Mouse (Mus musculus): ENCODE results near the gene Wdtc1.

Gene Wdtc1

GRCm38 (mm10) chr4:133282656-133283055 is 70.6 kb downstream of the Wdtc1 start:
- no peak for DNase-seq (ENCODE audit: low spot score)

- no peak for DNase-seq (ENCODE audit: low spot score)
Observed at GRCm38 (mm10) chr4:133281951-133282481, 71.3 kb downstream of the Wdtc1 start.

DNA sequence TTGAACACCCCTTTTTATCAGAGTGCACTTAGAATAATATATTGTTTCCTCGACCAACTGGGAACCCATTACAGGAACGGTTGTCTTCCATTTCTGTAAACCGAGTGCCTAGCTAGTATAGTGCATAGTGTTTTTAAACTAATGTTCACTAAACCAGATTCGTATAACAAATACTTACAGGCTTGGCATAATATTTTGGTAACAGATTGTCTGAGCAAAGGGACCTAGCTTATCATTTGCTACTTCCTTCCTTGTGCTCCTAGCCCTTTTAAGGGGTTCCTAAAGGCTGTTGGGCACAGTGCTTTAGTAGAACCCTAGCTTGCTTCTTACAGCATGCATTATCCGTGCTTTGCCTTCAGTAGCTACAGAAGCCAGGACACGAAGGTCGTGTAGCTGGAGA is 71.8 kb downstream of the Wdtc1 start:
- no peak for DNase-seq (ENCODE audit: low spot score)

DNA sequence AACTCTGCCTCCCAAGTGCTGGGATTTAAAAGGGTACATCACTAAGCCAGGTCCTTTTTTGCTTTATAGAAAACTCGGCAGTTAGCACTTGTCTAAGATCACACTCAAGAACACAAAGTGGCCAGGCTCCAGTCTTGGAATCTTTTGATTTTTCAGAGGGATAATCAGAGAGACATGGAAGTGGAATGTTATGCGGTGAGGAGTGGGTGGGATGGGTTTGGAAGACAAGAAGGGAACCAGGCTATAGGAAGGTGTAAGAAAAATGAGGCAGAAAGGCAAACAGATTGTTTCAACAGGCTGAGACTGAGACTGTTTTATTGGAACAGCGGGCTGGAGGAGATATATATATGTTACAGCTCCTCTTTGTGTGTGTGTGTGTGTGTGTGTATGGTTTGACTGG is 74.8 kb downstream of the Wdtc1 start:
- no peak for DNase-seq (ENCODE audit: low spot score)

GRCm38 (mm10) chr4:133278067-133278466 is 75.2 kb downstream of the Wdtc1 start:
- DNase-seq (ENCODE audit: low spot score), result no peak

GRCm38 (mm10) chr4:133277104-133278026 is 75.9 kb downstream of the Wdtc1 start, which contains the start of gene Tmem222:
Gene Tmem222 (minus strand): TSS chr4:133277792.
- DNase-seq (ENCODE audit: low spot score), result peak; percentile 93

- DNase-seq (ENCODE audit: low spot score), result no peak
Observed at GRCm38 (mm10) chr4:133270929-133271328, 82.4 kb downstream of the Wdtc1 start.

DNA sequence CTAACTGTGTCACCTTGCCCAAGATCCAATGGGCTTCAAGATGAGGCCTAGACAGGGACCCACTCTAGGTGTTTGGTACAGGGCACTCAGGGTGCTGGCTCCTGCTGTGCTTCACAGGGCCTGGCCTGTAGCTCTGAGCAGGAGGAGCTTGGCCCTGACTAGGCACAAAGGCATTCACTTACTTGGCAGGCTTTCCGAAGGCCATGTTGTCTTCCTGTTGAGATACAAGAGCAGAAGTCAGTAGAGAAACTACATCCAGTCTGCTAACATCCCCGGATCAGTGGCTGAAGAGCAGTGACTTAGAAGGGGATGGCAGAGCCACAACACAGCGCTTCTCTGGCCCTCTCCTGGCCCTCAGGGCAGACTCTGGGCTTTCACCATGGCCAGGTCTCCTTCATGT is 83.7 kb downstream of the Wdtc1 start:
- DNase-seq (ENCODE audit: low spot score), result no peak

DNA sequence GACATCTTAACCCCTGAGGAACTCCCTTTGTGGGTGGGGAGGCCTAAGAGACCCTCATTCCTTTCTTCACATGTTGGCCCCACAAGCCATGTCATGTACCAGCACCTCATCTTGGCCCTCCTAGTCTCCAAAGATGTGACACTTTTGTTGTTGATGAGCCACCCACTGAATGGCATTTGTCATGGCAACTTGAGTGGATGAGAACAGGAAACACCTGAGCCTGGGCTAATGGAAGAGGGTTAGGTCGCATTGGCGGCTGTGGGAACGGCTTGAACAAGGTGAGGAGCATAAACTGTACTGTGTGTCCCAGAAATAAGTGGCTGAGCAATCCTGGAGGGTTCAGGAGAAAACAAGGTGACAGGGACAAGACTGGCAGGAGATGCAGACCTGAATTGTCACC is 84.3 kb downstream of the Wdtc1 start:
- DNase-seq (ENCODE audit: low spot score), result no peak

GRCm38 (mm10) chr4:133266248-133266880 is 86.9 kb downstream of the Wdtc1 start:
- DNase-seq (ENCODE audit: low spot score), result no peak

GRCm38 (mm10) chr4:133265759-133266158 is 87.5 kb downstream of the Wdtc1 start:
- no peak for DNase-seq (ENCODE audit: low spot score)

GRCm38 (mm10) chr4:133265297-133265696 is 88.0 kb downstream of the Wdtc1 start:
- DNase-seq (ENCODE audit: low spot score), result no peak

- DNase-seq (ENCODE audit: low spot score), result no peak
Observed at GRCm38 (mm10) chr4:133264559-133264958, 88.7 kb downstream of the Wdtc1 start.

DNA sequence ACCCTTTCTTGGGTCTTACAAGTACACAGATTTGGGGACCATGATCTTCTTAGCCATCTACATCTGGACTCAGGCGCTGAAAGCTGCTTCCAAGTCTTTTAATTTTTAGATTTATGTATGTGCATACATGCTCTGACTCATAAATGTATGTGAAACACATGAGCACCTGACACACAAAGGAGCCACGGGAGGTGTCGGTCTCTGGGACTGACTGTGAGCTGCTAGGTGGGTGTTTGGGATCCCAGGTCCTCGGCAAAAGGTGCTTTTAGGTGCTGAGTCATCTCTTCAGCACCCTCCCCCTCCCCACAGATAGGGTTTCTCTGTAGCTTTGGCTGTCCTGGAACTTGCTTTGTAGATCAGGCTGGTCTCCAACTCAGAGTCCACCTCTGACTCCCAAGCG is 89.5 kb downstream of the Wdtc1 start:
- no peak for DNase-seq (ENCODE audit: low spot score)

DNA sequence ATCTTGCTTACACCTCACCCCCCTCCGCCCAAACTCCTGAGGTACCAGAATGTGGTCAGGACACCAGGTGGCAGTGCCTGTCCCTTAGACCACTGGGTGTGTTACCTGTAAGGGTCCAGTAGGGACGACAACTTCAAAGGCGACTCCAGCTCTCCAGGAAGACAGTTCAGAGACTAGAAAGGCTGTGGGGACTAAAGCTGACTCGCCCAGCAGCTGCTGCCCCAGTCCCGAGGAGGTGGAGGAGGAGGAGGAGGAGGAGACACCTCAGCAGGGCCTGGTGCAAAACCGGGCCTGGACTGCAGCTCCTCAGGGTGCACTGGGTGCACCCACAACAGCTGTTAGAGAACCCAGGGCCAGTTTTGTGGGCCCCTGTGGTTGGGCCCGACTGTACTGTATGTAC is 90.4 kb downstream of the Wdtc1 start, which contains the start of gene Sytl1:
TSS of gene Sytl1 (minus strand) at position 232 of the 400 bp plus-strand sequence.
- DNase-seq (ENCODE audit: low spot score), result no peak

- no peak for DNase-seq (ENCODE audit: low spot score)
Observed at GRCm38 (mm10) chr4:133262375-133262765, 90.9 kb downstream of the Wdtc1 start.

DNA sequence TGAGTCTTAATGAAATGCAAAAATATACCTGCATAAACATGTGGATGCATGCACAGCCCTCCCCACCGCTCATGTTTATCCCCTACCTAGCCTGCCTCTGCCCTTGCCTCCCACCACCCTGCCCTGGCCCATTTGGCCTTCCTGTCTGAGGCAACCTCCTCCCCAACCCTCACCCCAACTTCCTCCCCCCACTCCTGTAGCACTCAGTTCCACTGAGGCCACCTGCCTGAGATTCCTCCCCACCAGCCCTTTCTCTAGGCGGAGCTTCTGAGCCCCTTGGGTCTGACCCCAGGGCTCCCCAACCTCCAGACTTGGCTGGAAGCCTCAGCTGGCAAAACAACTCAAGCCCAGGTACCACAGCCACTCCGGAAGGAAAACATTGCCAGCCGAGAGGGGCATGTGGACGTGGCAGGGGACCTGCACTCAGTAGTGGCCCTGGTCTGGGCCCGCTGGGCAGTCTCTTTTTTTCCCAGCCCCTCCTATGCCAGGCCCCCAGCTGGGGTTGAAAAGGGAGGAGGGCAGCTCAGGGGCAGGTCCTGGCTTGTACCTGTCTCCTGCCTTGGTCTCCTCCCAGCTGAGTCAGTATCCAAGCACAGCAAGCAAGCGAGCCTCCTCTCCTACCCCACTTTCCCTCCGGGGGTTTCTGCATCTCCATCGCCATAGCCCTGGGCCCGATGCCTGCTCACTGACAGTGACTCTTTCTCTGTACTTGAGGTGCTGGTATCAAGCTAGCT is 91.5 kb downstream of the Wdtc1 start:
- DNase-seq (ENCODE audit: low spot score), result no peak

GRCm38 (mm10) chr4:133257798-133258408 is 95.4 kb downstream of the Wdtc1 start:
- DNase-seq (ENCODE audit: low spot score), result no peak

GRCm38 (mm10) chr4:133257230-133257629 is 96.1 kb downstream of the Wdtc1 start:
- DNase-seq (ENCODE audit: low spot score), result no peak

GRCm38 (mm10) chr4:133256820-133257219 is 96.5 kb downstream of the Wdtc1 start:
- no peak for DNase-seq (ENCODE audit: low spot score)

DNA sequence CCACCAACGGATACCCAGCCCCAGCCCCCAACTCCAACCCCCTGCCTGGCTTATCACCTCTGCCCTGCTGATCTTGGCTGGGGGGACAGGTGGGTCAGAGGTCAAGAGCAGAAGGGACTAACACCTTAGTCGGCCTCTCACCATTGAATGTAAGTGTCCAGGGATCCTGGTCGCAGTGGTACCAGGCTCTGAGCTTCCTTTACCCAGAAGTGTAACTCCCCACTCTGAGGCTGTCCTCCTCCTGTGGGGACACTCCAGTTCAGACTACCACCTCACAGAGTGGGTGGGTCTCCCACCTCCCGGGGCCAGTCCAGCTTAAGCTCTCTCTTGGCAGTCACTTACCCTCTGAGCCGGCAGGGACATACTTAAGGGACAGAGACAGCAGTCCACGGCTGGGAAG is 97.9 kb downstream of the Wdtc1 start:
- no peak for DNase-seq (ENCODE audit: low spot score)

DNA sequence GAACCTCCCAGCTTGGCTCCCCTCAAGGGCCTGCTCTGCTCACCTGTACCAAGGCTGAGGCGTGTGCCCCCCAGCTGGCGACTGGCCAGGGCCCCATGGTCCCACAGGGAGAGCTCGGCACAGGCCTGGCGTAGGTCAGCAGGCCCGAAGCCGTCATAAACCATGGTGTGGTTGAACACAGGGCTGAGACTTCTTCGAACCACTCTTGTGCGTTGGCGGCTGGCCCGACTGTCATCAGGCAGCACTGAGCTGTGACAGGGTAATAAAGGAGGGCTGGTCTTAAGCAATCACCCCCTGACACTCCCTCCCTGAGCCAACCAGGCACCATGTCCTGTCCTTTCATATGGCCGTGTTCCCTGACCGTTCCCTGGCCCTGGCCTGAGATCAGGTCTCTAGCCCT is 99.9 kb downstream of the Wdtc1 start:
- DNase-seq (ENCODE audit: low spot score), result no peak
